Mouse (Mus musculus): ENCODE data around the gene Atrnl1.

DNA sequence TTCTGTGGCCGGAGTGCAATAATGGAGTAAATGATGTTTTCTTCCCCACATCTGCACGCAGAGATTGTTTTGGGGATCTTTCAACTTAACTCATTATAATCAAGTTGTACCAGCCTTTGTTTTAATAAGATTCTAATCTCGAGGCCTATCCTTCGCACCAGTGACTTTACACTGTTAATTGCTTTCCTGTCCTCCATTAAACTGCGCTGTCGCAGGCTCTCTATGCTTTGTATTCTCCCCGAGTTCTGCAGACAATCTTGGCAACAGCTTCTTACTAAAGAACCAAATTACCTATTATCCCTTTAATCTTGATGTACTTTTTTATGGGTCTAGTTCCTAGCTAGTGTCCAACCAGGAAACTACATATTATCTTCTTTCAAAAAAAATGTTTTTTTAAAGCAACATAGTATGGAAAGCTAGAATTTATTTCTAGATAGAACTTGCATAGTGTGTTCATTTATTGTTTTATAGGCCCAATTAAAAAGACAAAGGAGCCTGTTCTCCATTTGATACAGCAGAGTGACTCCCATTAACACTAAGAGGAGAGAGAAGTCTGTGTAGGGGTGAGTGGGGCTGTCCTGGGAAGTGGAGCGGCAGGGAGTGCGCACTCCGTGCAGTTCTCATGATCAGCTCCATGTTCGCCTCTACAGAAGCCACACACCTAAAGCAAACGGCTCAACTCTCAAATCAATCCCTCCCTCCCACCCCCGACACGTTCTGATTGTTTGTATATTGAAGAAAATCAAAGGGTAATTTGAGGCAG, 484.1 kb downstream of the Atrnl1 start:
- TF ChIP-seq POLR2A (IDR thresholded peaks at IDR 0.05; ENCODE audit: extremely low read depth, insufficient read depth, low read length): no peak
- no peak for TF ChIP-seq CTCF (IDR thresholded peaks at IDR 0.05; ENCODE audit: extremely low read depth, insufficient read depth, low read length)
